Comparison of ENCODE assay signal across 8 mouse cellular contexts in genomic region chr1:87786251-87786650, GRCm38 (mm10). TPM values are rescaled to one million over a fixed set of nuclear protein-coding genes. Genes with fewer than 3 reads are reported as not detected.
DNase-seq lines count a peak whose midpoint lies in the region; ATAC-seq and TF ChIP-seq lines count a peak whose summit lies in the region.

No protein-coding gene starts in this region.

- no peak for ATAC-seq in heart, embryonic 11.5 days (replicated peaks; ENCODE audit: insufficient number of reproducible peaks, low FRiP score, low TSS enrichment)

- H3K4me3 ChIP-seq in heart, embryonic 11.5 days (ENCODE audit: low read depth, low read length), result no peak overlapping the region

- no peak overlapping the region for H3K9ac ChIP-seq in heart, embryonic 11.5 days (ENCODE audit: low read depth, low read length)

- H3K9me3 ChIP-seq in heart, embryonic 11.5 days (replicated peaks; ENCODE audit: control insufficient read depth, low read length), result no peaks in the 10 kb centered on the region

- H3K27ac ChIP-seq in heart, embryonic 11.5 days (ENCODE audit: low read depth, low read length), result no peak overlapping the region

- DNase-seq in heart, adult 11 months, result peak; percentile 92
- DNase-seq in brain, embryonic 14.5 days (ENCODE audit: low read depth), result peak; percentile 67
- DNase-seq in heart, postnatal 14 days, result peak; percentile 68 to 73
- DNase-seq in lung, postnatal 10 days, result peak; percentile 84
- DNase-seq in thymus, postnatal 10 days (ENCODE audit: low spot score in 2 of 2), result no peak
- no peak for DNase-seq in urinary bladder, postnatal 14 days (ENCODE audit: low spot score)
- DNase-seq in spleen, postnatal 10 days (ENCODE audit: low spot score in 2 of 2), result no peak

- no peak for TF ChIP-seq CTCF in brain, embryonic 14.5 days (IDR thresholded peaks at IDR 0.05; ENCODE audit: borderline replicate concordance, extremely low read depth, insufficient read depth, insufficient read length)

- WGBS in heart, embryonic 11.5 days (ENCODE audit: insufficient replicate concordance), result 81% methylated on average over 7 of the region's 7 CpGs

- peaks cover 55% of the 10 kb centered on the region for H3K36me3 ChIP-seq in heart, embryonic 11.5 days (ENCODE audit: control insufficient read depth, insufficient read depth, low read length)

- no peaks in the 10 kb centered on the region for H3K4me1 ChIP-seq in heart, embryonic 11.5 days (ENCODE audit: control insufficient read depth, insufficient read depth, low read length)

- intact Hi-C loops in heart, postnatal 14 days (cut with DNase I), result loop anchor here (5.0 kb wide), 1 partner anchor 136 kb away; no protein-coding TSS in a partner anchor

- no peaks in the 10 kb centered on the region for H3K27me3 ChIP-seq in heart, embryonic 11.5 days (ENCODE audit: control insufficient read depth, insufficient read depth, low read length)

- no peak for TF ChIP-seq POLR2A in brain, embryonic 14.5 days (IDR thresholded peaks at IDR 0.05; ENCODE audit: borderline replicate concordance, extremely low read depth, insufficient read depth, insufficient read length, poor library complexity, severe bottlenecking)

- no peak overlapping the region for H3K4me2 ChIP-seq in heart, embryonic 11.5 days

RNA-seq across cellular contexts. Expression of gene Sag, which starts 17.2 kb away (rescaled TPM):
- polyA plus RNA-seq in heart, embryonic 11.5 days (2014; fragmentation: Nextera tagmentation; extraction: Ambion mirVana), result 1.2 and 1.5 TPM in 2 replicates
- polyA plus RNA-seq in brain, embryonic 14.5 days (2012; rRNA removed), result 0.83 and 0.90 TPM in 2 replicates
- total RNA-seq in heart, postnatal 14 days (2021), result under 1 TPM; 0.29 to 0.43 TPM

RNA-seq across cellular contexts. Expression of gene Atg16l1, which starts 30.6 kb away (rescaled TPM):
- 25.1 and 30.5 TPM in 2 replicates for polyA plus RNA-seq in heart, embryonic 11.5 days (2014; fragmentation: Nextera tagmentation; extraction: Ambion mirVana)
- polyA plus RNA-seq in brain, embryonic 14.5 days (2012; rRNA removed), result 80.8 and 83.9 TPM in 2 replicates
- 10 to 100 TPM; 28.6 to 30.1 TPM for total RNA-seq in heart, postnatal 14 days (2021)

Comparison
In these comparisons a context has a peak if more than half of its experiments do, and no peak if none do; other contexts are left out.
1. DNase-seq: peak in heart, adult 11 months (single experiment), brain, embryonic 14.5 days (single experiment), heart, postnatal 14 days (2 of 2) and lung, postnatal 10 days (single experiment); none in thymus, postnatal 10 days (0 of 2), urinary bladder, postnatal 14 days (single experiment) and spleen, postnatal 10 days (0 of 2).